Mouse (Mus musculus) CH12.LX (cell line): ENCODE results near the gene Atrip. TPM values are rescaled to one million over a fixed set of nuclear protein-coding genes. Genes with fewer than 3 reads are reported as not detected.

Source experiments
- DNase-seq: peaks from one replicate; pipeline ENCODE4 v3.0.0-alpha.2; 2013; ENCODE audit errors: extremely low read depth
- H3K27ac ChIP-seq: 2 replicates; pipeline ENCODE4 v1.5.1; 2012; ENCODE audit warnings: low read depth, mild to moderate bottlenecking, control low read depth, moderate library complexity; ENCODE audit not compliant: insufficient read depth
- H3K27me3 ChIP-seq: replicated peaks from 2 replicates; pipeline ENCODE3; 2012; ENCODE audit warnings: inconsistent platforms
- H3K36me3 ChIP-seq, 2 experiments: replicated peaks in 1 of 2; 2 replicates each; pipeline versions ENCODE3 to v1.6.1; 2012; ENCODE audit warnings: inconsistent platforms in 1 of 2, low read length in 1 of 2, mild to moderate bottlenecking in 1 of 2, mixed read lengths in 1 of 2, moderate library complexity in 1 of 2; ENCODE audit not compliant: control insufficient read depth in 1 of 2, insufficient read depth in 1 of 2
- H3K4me1 ChIP-seq, 2 experiments: 2 replicates each; pipeline ENCODE4 v1.6.1; 2012; ENCODE audit warnings: inconsistent platforms in 1 of 2, moderate library complexity in 1 of 2; ENCODE audit not compliant: insufficient read depth in 2 of 2, control insufficient read depth in 1 of 2
- H3K4me2 ChIP-seq: 2 replicates; pipeline ENCODE4 v1.6.1; 2012; ENCODE audit warnings: low read depth, mild to moderate bottlenecking, control low read depth; ENCODE audit not compliant: poor library complexity, insufficient read depth, severe bottlenecking
- H3K4me3 ChIP-seq, 3 experiments: fragments of 150-350 bp in 1 of 3; sonication (generic) in 1 of 3; replicated peaks in 1 of 3; 2 replicates each; pipeline versions ENCODE3 to v1.5.1; 2011 to 2012; ENCODE audit warnings: low read depth in 2 of 3, low read length in 2 of 3, mild to moderate bottlenecking in 2 of 3, moderate library complexity in 2 of 3, control low read depth in 1 of 3, improper control_type of control experiment in 1 of 3, inconsistent platforms in 1 of 3, mixed read lengths in 1 of 3; ENCODE audit not compliant: poor library complexity in 1 of 3
- H3K79me2 ChIP-seq: replicated peaks from 2 replicates; pipeline ENCODE4 v1.6.1; 2012; ENCODE audit warnings: mild to moderate bottlenecking, moderate library complexity; ENCODE audit not compliant: control insufficient read depth, poor library complexity, insufficient read depth, severe bottlenecking; ENCODE audit errors: extremely low read depth
- H3K9ac ChIP-seq: 2 replicates; pipeline ENCODE4 v1.6.1; 2012; ENCODE audit warnings: low read depth, mild to moderate bottlenecking, control low read depth, moderate library complexity; ENCODE audit not compliant: insufficient read depth
- H3K9me3 ChIP-seq: replicated peaks from 2 replicates; pipeline ENCODE3; 2012; ENCODE audit warnings: low read length, inconsistent platforms, mixed read lengths
- BHLHE40 ChIP-seq: IDR thresholded peaks from 2 replicates; pipeline ENCODE4 v1.6.1; 2011; ENCODE audit warnings: mild to moderate bottlenecking, low read depth, low read length, improper control_type of control experiment
- CHD2 ChIP-seq: IDR thresholded peaks from 2 replicates; pipeline ENCODE4 v1.6.1; 2011; ENCODE audit warnings: low read length, improper control_type of control experiment
- CTCF ChIP-seq, 2 experiments: IDR thresholded peaks in 1 of 2; conservative IDR thresholded peaks in 1 of 2; 2 replicates each; pipeline ENCODE4 v1.5.1; 2011 to 2012; ENCODE audit warnings: low read depth in 2 of 2, low read length in 2 of 2, improper control_type of control experiment in 1 of 2, inconsistent platforms in 1 of 2, mild to moderate bottlenecking in 1 of 2, moderate library complexity in 1 of 2
- GABPA ChIP-seq: IDR thresholded peaks from 2 replicates; pipeline ENCODE4 v1.6.1; 2012; ENCODE audit warnings: low read depth, low read length, improper control_type of control experiment, inconsistent platforms; ENCODE audit not compliant: insufficient replicate concordance
- HCFC1 ChIP-seq: IDR thresholded peaks from 2 replicates; pipeline ENCODE4 v1.6.1; 2012; ENCODE audit warnings: low read depth, mild to moderate bottlenecking, inconsistent platforms, low read length, improper control_type of control experiment
- IRF4 ChIP-seq: IDR thresholded peaks from 2 replicates; pipeline ENCODE4 v1.6.1; 2014; ENCODE audit warnings: low read depth, mild to moderate bottlenecking, inconsistent platforms, low read length, improper control_type of control experiment
- JUN ChIP-seq: IDR thresholded peaks from 2 replicates; pipeline ENCODE4 v1.6.1; 2011; ENCODE audit warnings: low read depth, mild to moderate bottlenecking, low read length, improper control_type of control experiment, moderate library complexity; ENCODE audit not compliant: insufficient read depth
- JUND ChIP-seq: conservative IDR thresholded peaks from 2 replicates; pipeline ENCODE4 v1.6.1; 2011; ENCODE audit warnings: low read depth, low read length, improper control_type of control experiment
- MAFK ChIP-seq: IDR thresholded peaks from 2 replicates; pipeline ENCODE4 v1.6.1; 2011; ENCODE audit warnings: low read length, improper control_type of control experiment; ENCODE audit not compliant: insufficient replicate concordance
- MAX ChIP-seq: IDR thresholded peaks from 2 replicates; pipeline ENCODE4 v1.6.1; 2011; ENCODE audit warnings: low read length, improper control_type of control experiment
- MAZ ChIP-seq: IDR thresholded peaks from 2 replicates; pipeline ENCODE4 v1.6.1; 2012; ENCODE audit warnings: low read depth, mild to moderate bottlenecking, inconsistent platforms, low read length, improper control_type of control experiment, moderate library complexity
- MXI1 ChIP-seq: IDR thresholded peaks from 2 replicates; pipeline ENCODE4 v1.6.1; 2011; ENCODE audit warnings: mild to moderate bottlenecking, low read depth, low read length, improper control_type of control experiment
- NELFE ChIP-seq: IDR thresholded peaks from 2 replicates; pipeline ENCODE4 v1.6.1; 2011; ENCODE audit warnings: low read depth, low read length, improper control_type of control experiment
- NRF1 ChIP-seq: IDR thresholded peaks from 2 replicates; pipeline ENCODE4 v1.6.1; 2014; ENCODE audit warnings: low read depth, mild to moderate bottlenecking, inconsistent platforms, low read length, improper control_type of control experiment, moderate library complexity
- POLR2A ChIP-seq: IDR thresholded peaks from 2 replicates; pipeline ENCODE4 v1.6.1; 2011; ENCODE audit warnings: low read depth, mild to moderate bottlenecking, improper control_type of control experiment, low read length
- RCOR1 ChIP-seq: conservative IDR thresholded peaks from 2 replicates; pipeline ENCODE4 v1.6.1; 2012; ENCODE audit warnings: low read depth, mild to moderate bottlenecking, inconsistent platforms, low read length, improper control_type of control experiment
- SMC3 ChIP-seq: IDR thresholded peaks from 2 replicates; pipeline ENCODE4 v1.6.1; 2011; ENCODE audit warnings: low read depth, low read length, improper control_type of control experiment
- TBP ChIP-seq: conservative IDR thresholded peaks from 2 replicates; pipeline ENCODE4 v1.6.1; 2011; ENCODE audit warnings: low read depth, low read length, improper control_type of control experiment
- UBTF ChIP-seq: IDR thresholded peaks from 2 replicates; pipeline ENCODE4 v1.6.1; 2012; ENCODE audit warnings: low read depth, mild to moderate bottlenecking, inconsistent platforms, low read length, improper control_type of control experiment, moderate library complexity
- USF1 ChIP-seq: IDR thresholded peaks from 2 replicates; pipeline ENCODE4 v1.6.1; 2014; ENCODE audit warnings: low read depth, mild to moderate bottlenecking, inconsistent platforms, low read length, improper control_type of control experiment
- ZMIZ1 ChIP-seq: IDR thresholded peaks from 2 replicates; pipeline ENCODE4 v1.6.1; 2012; ENCODE audit warnings: low read depth, mild to moderate bottlenecking, inconsistent platforms, low read length, improper control_type of control experiment
- dilution Hi-C: fragments of 300-500 bp; cut with MboI; formaldehyde crosslinking; loops from 2 replicates; pipeline ENCODE4 v1.14.3; 2020; ENCODE audit warnings: low sequenced_read_pairs; ENCODE audit not compliant: extremely low pct_unique_long_range_greater_than_20kb, extremely low pct_ligation_motif_present
- in situ Hi-C: fragments of 300-500 bp; cut with MboI; formaldehyde crosslinking; loops from 3 replicates; pipeline ENCODE4 v1.14.3; 2019; ENCODE audit warnings: low sequenced_read_pairs, low pct_ligation_motif_present, low pct_unique_long_range_greater_than_20kb, mixed read lengths
- polyA plus RNA-seq: library from polyadenylated mRNA; unstranded; fragments of >175 nt; gene quantifications from 2 replicates; pipeline ENCODE4 v1.2.1, GENCODE M21; 2012; ENCODE audit warnings: low read depth; ENCODE audit not compliant: insufficient read length
- total RNA-seq, 2 experiments: library from RNA; depleted of rRNA; stranded (reverse); fragments of 300-350 nt in 1 of 2; fragments of >200 nt in 1 of 2; gene quantifications; 2 replicates each; pipeline ENCODE4 v1.2.3; 2012 to 2014

Gene Atrip
- total and polyA plus RNA-seq, 3 experiments, result 17.6 to 24.1 (median 18.0) TPM

DNA sequence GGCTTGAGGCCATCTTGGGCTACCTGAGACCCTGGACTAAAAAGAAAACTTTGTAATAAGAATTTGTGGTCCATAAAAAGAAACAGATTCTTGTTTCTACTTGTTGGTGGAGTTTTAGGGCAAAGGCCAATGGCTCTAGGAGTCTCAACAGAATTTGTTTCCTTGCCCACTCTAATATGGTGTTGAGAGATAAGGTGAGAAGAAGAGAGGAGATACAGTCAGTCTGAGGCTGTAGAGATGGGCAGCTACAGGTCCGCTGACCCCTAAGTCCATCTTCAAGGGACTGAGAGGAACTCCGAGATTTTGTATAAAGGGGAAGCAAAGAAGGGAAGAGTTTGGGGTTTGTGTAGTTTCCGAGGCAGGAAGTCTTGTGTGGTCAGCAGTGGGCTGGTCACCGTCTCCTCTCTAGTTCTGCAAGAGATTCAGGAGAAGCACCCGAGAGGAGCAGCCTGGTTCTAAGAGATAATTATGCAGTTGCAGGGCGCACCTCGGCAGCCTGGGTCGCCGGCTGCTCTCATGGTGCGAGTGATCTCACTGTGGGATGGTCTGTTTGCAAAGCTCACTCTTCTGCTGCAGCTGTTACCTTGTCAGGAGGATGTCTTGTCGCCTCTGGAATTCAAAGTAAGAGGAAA, 56.8 kb downstream of the Atrip start:
- no peak overlapping the region for H3K4me2 ChIP-seq
- H3K79me2 ChIP-seq, result no peaks in the 10 kb centered on the region
- H3K27me3 ChIP-seq, result no peaks in the 10 kb centered on the region
- H3K9ac ChIP-seq, result no peak overlapping the region
- no peak overlapping the region for H3K4me3 ChIP-seq
- TF ChIP-seq JUND (no peak), BHLHE40 (no peak), MAFK (no peak), NELFE (no peak), MAZ (no peak), JUN (no peak), GABPA (no peak), RCOR1 (no peak), NRF1 (no peak), ZMIZ1 (no peak), SMC3 (no peak), POLR2A (no peak), USF1 (no peak), MXI1 (no peak), MAX (no peak), HCFC1 (no peak), IRF4 (no peak), CTCF (conservative IDR thresholded peaks at IDR 0.05 in 1 of 2, IDR thresholded peaks at IDR 0.05 in 1 of 2; ENCODE audit: low read depth in 2 of 2, low read length in 2 of 2) (no peak), UBTF (no peak), TBP (no peak)
- no peak for DNase-seq
- H3K27ac ChIP-seq, result no peak overlapping the region
- in situ Hi-C loops, result no loop called here
- H3K9me3 ChIP-seq, result no peaks in the 10 kb centered on the region
- dilution Hi-C loops, result no loop called here
- peaks cover 0 to 18% of the 10 kb centered on the region in 2 experiments for H3K36me3 ChIP-seq
- peaks cover 0 to 3% of the 10 kb centered on the region in 2 experiments; a peak in 1 of 4 replicates for H3K4me1 ChIP-seq

GRCm38 (mm10) chr9:109015397-109015796, 58.5 kb downstream of the Atrip start:
- no peak overlapping the region for H3K4me2 ChIP-seq
- no peak overlapping the region for H3K4me3 ChIP-seq
- H3K9me3 ChIP-seq, result no peaks in the 10 kb centered on the region
- no peak for TF ChIP-seq CHD2
- H3K9ac ChIP-seq, result no peak overlapping the region
- H3K36me3 ChIP-seq, result peaks cover 0 to 33% of the 10 kb centered on the region in 2 experiments
- no peaks in the 10 kb centered on the region for H3K27me3 ChIP-seq
- dilution Hi-C loops (no loop called here), in situ Hi-C loops (no loop called here)
- DNase-seq, result no peak
- no peak overlapping the region for H3K27ac ChIP-seq
- no peaks in the 10 kb centered on the region for H3K79me2 ChIP-seq
- H3K4me1 ChIP-seq, result no peaks in the 10 kb centered on the region
